Mouse (Mus musculus) frontal cortex, postnatal 36 days (tissue): ENCODE data around the gene Cox11.

Source experiments
- DNase-seq, 2 experiments: peaks; one replicate each; pipeline ENCODE4 v3.0.0; 2022; ENCODE audit warnings: low spot score in 2 of 2

Cox11 gene

DNA sequence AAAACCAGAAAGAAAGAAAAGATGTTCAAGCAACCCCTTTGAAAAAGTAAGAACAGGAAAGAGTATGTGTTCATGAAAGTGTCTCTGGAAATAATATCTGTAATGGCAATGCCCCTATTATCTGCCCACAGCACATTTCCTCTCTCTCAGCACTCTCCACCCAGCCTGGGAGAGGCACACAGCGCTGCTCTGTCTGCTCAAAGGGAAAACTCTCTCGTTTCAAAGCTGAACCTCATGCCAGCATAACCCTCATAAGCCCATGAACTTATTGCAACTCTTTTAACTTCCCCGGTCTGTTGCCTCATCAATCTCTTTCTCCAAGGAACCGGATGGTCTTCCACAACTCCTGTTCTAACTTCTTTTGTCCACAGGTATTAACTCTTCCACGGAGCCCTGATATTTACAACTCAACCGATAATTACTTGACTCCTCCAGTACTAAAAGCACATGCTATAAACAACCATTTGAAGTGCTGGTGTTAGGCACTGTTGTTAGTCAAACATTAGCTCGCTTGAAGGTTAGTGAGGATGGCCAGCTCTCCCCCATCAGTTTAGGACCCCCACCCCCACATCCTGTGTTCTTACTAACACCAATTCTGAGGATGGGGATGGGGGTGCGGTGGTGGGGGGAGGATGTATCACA is 26.5 kb downstream of the Cox11 start:
- no peak for DNase-seq

DNA sequence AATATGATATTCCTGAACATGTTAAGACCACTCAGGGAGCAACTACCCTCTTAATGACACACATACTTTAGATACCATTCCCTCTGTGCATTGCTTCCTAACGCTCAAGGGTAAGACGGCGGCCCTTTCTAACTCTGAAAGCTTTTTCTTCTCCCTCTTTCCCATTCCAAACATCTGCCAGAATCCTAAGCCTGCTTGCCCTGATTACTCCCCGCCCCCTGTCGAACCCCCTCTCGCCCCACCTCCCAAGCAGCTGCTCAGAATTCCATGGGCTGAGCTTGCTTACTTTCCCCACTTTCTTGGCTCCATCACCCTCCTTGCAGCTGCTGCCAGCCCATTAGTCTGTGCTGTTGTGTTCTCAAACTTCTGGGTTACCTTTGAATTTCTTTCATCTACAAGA is 27.2 kb downstream of the Cox11 start:
- no peak for DNase-seq

GRCm38 (mm10) chr11:90666144-90666757 is 28.3 kb downstream of the Cox11 start:
- no peak for DNase-seq

DNA sequence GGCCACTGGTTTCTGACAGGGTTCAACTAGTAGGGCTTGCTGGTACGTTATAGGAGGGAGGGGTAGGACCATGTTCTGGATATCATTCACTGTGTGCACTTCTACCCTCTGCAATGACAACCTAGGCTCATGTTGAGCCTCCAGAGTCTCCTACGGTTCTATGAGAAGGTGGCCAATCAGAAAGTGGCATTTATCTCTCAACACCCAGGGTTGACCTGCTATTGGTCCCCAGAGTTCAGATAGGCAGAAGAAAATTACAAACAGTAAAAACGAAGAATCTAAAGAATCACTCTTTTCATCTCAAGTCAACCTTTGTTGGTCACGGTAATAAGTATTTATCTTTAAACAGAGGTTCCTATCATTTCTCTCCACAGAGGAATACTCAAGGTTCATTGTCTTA is 28.9 kb downstream of the Cox11 start:
- no peak for DNase-seq

DNA sequence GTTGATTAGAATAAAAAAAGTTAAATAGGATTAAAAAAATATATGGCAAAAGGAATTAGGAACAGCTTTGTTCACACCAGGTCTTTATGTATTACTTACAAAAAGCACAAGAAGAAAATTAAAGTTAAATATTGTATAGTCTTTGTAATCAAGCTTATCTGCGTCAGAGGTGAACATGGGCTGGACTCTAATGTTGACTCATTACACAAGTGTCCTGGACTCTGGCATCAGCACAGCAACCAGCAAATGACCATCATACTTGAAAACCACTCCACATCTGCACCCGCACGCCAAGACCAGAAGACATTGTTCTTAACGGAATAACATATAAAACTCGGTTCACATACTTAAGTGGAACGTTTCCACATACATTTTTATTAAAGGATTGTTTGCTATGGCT is 29.4 kb downstream of the Cox11 start:
- no peak for DNase-seq

DNA sequence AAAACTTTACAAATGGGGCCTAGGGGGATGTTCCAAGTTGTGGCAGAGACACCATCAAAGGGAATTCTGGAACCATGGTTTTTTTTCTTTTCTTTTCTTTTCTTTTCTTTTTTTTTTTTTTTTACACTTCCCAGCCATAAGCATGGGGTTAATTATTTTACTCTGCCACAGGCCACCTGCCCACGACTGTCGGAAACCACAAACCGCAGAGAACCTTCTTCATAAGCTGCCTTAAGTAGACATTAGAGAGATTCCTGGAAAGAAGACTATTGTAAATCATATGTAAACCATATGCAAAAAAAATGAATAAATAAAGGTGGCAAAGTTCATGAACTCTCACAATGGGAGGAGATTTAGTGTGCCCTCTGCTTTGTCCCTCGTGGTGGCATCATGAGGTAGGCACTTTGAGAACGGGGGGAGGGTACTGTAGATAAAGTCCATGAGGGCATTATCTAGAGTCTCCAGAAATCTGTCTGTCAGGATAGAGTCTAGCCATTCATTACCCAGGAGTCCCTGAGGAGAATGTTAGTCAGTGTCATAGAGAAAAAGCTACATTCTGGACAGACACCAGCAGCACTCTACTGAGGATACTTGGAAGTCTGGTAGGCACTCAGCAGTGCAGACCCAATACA is 37.6 kb downstream of the Cox11 start:
- DNase-seq, result no peak

DNA sequence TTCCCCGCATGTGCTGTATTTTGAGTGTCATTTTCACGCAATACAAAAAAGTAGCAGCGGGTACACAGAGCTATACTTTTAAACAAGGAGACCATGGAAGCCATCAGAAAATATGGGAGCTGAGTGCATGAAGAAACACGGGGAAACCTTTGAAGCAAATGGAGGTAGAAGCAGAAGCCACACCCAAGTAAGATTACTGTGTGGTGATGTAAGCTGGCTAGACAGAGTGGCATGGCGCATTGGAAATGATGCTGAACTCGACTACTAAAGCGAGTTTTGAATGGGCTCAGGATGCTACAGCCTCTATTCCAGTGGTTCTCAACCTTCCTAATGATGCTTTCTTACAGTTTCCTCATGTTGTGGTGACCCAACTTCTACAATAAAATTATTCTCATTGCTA is 39.1 kb downstream of the Cox11 start:
- no peak for DNase-seq

GRCm38 (mm10) chr11:90677771-90678288 is 39.9 kb downstream of the Cox11 start:
- peak; percentile 49 to 67 for DNase-seq

GRCm38 (mm10) chr11:90678582-90678981 is 40.6 kb downstream of the Cox11 start:
- no peak for DNase-seq

DNA sequence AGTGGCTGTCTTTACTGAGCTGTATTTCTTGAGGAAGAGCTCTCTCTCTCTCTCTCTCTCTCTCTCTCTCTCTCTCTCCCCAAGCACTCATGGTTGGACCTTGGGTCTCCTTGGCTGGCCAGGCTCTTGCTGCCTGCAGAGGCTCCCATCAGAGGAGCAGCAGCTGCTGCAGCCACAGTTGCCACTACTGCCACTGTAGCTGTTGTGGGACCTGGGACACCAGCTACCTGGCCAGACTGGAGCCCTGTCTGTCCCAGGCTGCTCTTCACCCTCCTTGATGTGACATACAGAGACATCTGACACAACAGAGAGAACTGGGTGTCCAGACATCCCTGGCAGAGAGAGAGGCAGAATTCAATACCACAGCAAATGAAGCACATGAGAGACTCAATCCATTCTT is 43.2 kb downstream of the Cox11 start:
- DNase-seq, result no peak

DNA sequence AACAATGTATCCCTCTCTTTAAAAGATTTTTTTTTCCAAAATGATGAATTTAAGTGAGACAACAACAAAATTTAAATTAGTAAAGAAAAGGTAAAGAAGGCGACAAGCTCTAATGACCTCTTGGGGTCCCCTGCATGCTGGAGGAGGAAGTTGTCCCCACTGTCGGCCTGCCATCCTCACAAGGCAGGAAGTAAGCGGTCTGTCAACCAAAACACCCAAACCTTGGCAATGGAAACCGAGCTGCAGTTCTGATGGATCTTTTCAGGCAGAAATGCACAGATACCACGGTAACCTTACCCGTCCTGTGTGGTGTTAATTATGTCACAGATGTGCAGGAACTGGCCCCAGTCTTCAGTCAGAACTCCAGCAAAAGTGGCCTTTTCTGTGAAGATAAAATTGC is 46.8 kb downstream of the Cox11 start:
- DNase-seq, result no peak

DNA sequence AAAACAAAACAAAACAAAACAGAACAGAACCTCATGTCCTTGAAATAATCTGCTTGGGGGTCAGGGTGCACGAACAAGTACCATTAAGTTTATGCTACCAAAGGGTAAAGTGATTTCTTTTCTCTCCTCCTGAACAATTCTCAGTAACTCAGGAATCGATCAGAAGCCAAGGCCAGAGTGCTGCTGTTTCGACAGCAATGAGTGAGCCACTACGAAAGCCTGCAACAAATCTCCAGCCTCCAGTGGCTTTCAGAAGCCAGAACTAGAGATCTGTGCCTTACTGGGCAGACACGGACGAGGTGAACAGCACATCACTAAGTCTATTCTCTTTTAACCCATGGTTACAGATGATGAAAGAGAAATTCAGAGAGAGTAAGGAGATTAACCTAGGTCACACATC is 47.2 kb downstream of the Cox11 start:
- no peak for DNase-seq

GRCm38 (mm10) chr11:90686287-90687025 is 48.5 kb downstream of the Cox11 start:
- no peak for DNase-seq

DNA sequence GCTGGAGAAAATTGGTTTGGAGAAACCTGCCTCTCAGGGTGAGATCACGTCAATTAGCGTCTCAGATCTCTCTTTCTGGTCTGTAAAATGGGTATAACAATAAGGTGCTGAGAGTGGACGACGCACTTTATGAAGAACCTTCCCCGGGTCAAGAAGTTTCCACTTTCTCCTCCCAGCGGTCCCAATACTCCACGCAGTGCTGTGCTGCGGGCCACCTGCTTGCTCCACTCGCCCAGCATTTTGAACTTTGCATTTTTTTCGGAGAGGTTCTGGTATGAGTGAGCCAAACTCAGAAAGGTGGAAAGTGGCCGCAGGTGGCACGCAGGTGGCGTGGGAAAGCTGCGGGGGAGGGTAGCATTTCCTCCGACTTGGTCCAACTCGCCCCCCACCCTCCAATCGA is 49.1 kb downstream of the Cox11 start:
- no peak for DNase-seq

DNA sequence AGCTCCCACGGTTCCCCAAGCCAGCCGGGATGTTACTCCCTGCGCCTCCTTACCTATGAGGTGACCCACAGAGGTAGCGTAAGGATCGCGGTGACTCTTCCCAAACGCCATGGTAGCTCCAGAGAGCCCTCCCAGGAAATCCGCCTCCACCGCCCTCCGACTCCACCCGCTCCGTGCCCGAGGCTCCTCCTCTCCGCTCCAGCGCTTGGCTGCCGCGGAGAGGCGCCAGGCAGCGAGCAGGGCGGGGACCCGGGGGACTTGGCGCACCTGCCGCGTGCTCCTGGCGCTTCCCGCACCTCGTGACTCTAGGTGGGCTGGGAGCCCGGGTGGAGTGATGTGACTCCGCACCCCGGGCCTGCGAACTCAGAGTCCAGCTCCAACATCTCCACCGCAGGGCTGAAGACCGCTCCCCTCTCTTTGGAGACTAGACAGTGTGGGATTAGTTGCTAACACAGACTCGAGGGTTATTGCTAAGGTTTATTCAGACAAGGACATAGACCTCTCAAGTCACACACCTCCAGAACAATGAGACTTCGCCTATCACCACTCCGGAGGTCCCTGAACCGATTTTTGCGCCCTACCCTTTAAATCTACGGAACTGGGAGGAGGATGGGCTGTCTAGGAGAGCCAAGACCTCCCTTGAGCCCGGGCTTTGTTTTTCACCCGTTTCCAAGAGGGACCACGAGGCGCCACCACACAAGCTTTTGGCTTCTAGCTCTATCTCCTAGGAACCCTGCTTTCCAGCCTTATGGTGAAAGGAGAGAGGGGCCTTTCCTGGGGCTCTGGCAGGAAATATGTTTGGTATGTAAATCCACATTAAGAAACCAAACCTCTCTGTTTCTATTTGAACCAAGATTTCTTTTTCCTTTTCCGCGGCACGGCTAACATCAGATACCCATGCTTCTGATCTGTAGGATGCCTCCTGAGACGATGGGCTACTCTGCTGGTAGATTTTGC is 49.8 kb downstream of the Cox11 start, which contains the start of gene Tom1l1:
TSS of gene Tom1l1 (minus strand) at position 907 of the 957 bp plus-strand sequence.
- peak; percentile 83 to 88 for DNase-seq

DNA sequence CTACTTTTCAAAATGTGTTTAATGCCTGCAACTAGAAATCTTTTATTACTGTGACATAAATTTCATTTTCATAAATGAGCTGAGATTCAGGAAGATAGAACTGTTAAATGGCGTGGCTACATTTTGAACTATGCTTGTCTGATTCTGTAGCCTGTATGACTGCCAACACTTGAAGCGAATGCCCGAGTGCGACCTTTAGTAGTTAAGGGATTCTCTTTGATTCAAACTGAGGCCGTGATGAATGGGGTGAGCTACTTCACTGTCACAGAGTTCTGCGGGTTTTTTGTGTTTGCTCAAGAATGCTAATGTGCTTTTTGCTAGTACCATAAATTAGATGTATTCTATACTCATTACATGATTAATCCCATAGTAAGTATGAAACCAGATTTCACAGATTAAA is 52.4 kb downstream of the Cox11 start:
- no peak for DNase-seq

- DNase-seq, result no peak
These were observed 56.2 kb downstream of the Cox11 start for GRCm38 (mm10) chr11:90694206-90694605.
